Mouse (Mus musculus) brown adipose tissue, adult 24 weeks (tissue): ENCODE results near the gene 1700067P10Rik. TPM values are rescaled to one million over a fixed set of nuclear protein-coding genes. Genes with fewer than 3 reads are reported as not detected.

Experiments used
- H3K27ac ChIP-seq: fragments of 200-500 bp; replicated peaks from 2 replicates; pipeline ENCODE4 v1.5.1; 2012; ENCODE audit warnings: low read depth, mild to moderate bottlenecking, low read length
- H3K4me1 ChIP-seq: fragments of 200-500 bp; 2 replicates; pipeline ENCODE4 v1.6.1; 2012; ENCODE audit warnings: low read length, mixed read lengths; ENCODE audit not compliant: control insufficient read depth, insufficient read depth, insufficient read length
- H3K4me3 ChIP-seq: fragments of 200-500 bp; 2 replicates; pipeline ENCODE4 v1.5.1; 2012; ENCODE audit warnings: low read depth, mild to moderate bottlenecking, low read length, moderate library complexity; ENCODE audit not compliant: insufficient read depth
- polyA plus RNA-seq: library from polyadenylated mRNA; stranded (reverse); fragments of >200 nt; gene quantifications from 2 replicates; pipeline ENCODE4 v1.2.4, GENCODE M21; 2012; ENCODE audit not compliant: missing spikeins, insufficient read depth, insufficient read length

Gene 1700067P10Rik
- polyA plus RNA-seq, 1 experiment, result not detected

DNA sequence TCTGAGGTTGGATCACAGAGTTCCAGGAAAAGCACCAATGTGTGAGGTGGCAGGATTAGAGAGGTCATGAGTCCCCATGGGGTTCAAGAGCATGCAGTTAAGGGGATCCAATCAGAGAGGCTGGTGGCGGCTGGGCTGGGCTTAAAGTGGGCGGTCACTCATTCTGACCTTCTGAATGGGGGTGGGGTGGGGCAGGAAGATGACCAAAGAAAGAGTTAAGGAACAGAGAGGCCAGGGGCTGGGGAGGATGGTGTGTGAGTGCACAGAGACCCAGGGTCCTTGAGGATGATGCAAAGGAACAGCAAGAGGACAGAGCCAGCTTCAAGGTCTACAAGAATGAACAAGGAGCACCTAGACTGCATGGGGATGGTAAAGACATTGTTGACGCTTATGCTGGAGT lies 19.4 kb downstream of the 1700067P10Rik start:
- H3K4me1 ChIP-seq, result no peaks in the 10 kb centered on the region
- H3K27ac ChIP-seq, result no peak overlapping the region
- no peak overlapping the region for H3K4me3 ChIP-seq

DNA sequence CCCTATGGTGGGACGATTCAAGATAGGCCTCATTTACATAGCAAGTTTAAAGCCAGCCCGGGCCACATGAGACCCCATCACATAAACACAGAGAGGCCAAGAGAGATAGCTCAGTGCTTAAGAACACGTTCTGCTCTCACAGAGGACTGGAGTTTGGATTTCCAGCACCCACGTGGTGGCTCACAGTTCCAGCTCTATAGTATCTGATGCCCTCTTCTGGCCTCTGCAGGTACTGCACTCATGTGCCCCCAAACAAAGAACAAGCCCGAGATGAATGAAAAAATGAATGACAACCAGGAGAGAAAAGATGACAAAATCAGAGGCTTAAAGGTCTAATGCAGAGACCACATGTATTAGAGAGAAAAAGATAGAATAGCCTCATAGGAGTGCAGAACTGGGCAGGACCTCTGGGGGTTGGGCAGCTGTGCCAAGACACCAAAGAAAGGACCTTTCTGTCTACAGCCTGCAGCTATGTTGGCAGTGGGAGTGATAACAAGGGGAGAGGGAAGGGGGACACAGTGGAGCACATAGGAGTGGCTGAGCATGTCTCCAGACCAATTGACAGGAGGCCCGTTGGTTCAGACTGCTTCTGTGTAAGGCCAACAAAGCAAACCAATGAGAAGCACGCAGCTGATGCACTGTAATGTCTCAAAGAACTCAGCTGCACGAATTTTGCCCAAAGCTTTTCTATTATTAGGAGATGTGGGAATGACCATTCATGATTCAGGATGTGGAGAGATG lies 21.6 kb downstream of the 1700067P10Rik start:
- Histone ChIP-seq H3K4me3 (no peak overlapping the region), H3K27ac (no peak overlapping the region)

DNA sequence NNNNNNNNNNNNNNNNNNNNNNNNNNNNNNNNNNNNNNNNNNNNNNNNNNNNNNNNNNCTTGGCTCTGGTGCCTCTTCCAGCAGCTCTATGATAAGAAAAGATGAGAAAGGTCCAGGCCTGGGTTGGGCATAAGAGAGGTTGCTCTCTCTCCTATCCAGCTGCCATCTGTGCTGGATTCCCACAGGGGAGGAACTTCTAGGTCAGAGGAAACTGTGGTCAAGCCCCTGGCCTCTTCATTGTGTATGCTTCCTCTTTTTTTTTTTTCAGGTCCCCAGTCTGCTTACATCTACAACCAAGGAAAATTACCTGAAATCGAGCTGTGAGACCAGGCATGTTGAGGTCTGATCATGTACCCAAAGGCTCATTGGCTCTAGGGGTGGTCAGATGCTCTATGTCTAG lies 29.5 kb downstream of the 1700067P10Rik start:
- Histone ChIP-seq H3K4me3 (no peak overlapping the region), H3K27ac (no peak overlapping the region), H3K4me1 (no peaks in the 10 kb centered on the region)

More for the DNA sequence above, 21.6 kb downstream of the 1700067P10Rik start:
- H3K4me1 ChIP-seq, result no peaks in the 10 kb centered on the region

DNA sequence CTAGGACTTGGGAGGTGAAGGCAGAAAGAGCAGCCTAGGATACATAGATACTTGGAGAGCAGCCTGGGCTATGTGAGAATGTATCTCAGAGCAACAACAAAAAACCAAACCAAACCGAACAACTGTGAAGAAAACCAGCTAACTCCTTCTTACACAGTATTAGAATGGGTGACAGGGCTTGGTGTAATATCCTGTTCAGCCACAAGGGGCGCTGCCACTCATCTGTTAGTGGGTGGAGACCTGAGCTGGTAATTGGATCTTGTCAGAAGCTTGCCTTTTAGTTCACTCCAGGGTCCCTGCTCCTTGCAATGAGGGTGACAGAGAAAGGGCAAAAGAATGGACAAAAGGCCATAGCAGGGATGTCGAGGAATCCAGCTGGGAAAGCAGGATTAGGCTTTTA lies 30.5 kb downstream of the 1700067P10Rik start:
- Histone ChIP-seq H3K4me1 (no peaks in the 10 kb centered on the region), H3K4me3 (no peak overlapping the region), H3K27ac (no peak overlapping the region)

DNA sequence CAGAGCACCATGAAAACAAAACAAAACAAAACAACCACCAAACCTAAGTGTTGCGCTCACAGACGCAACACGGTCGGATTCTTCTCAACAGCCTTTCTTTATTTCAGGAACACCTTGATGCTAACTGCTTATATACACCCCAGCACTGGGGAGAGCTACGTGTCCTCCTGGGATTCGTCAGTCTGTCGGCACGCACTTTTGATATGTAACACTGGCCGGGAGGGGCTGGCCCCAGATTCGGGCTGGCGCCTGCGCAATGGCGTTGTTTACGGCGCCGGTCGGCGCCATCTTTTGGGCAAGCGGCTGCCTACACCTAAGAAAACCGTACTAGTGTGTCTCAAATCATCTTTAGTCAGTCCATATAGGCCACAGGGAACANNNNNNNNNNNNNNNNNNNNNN lies 31.3 kb downstream of the 1700067P10Rik start:
- no peak overlapping the region for H3K27ac ChIP-seq
- no peak overlapping the region for H3K4me3 ChIP-seq
- H3K4me1 ChIP-seq, result no peaks in the 10 kb centered on the region

DNA sequence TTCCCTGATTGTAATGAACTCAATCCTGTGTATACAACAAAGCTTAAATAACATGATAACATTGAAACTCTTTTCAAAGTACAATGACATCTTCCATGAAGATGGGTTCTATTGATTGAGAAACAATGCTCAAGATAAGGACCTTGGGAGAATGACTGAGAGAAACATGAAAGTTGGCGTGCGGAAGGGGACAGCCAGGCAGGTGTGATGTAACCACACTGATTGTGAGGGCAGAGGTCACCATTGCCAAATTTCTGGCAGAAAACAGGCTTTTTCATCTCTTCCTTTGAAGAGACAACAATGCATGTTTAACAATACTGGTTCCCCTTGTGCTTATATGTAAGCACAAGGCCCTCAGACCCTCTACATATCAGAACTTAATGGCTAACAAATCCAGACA lies 43.7 kb downstream of the 1700067P10Rik start:
- Histone ChIP-seq H3K4me1 (no peaks in the 10 kb centered on the region), H3K4me3 (no peak overlapping the region), H3K27ac (no peak overlapping the region)

Other genes with a start within 250 kb of the 1700067P10Rik start
- gene Foxp4, start 164.7 kb upstream of the 1700067P10Rik start, polyA plus RNA-seq, result 8.5 and 9.2 TPM in 2 replicates
- gene 1700122O11Rik, start 51.0 kb upstream of the 1700067P10Rik start, polyA plus RNA-seq, result not detected in 2 replicates
- gene 9830107B12Rik, start 56.9 kb downstream of the 1700067P10Rik start, polyA plus RNA-seq, result not detected in 2 replicates
- not detected in 2 replicates for gene A530064D06Rik, start 78.0 kb downstream of the 1700067P10Rik start, polyA plus RNA-seq
- not detected in 2 replicates for gene Trem1, start 143.4 kb downstream of the 1700067P10Rik start, polyA plus RNA-seq
- not detected in 2 replicates for gene Trem3, start 158.5 kb downstream of the 1700067P10Rik start, polyA plus RNA-seq
- not detected in 2 replicates for gene Treml4, start 175.0 kb downstream of the 1700067P10Rik start, polyA plus RNA-seq
- not detected in 2 replicates for gene Treml2, start 210.2 kb downstream of the 1700067P10Rik start, polyA plus RNA-seq
- gene B430306N03Rik, start 226.8 kb downstream of the 1700067P10Rik start, polyA plus RNA-seq, result not detected in 2 replicates